Mouse (Mus musculus) layer of hippocampus, adult 18-20 months (tissue): ENCODE measurements around the gene Dhx30. TPM values are rescaled to one million over a fixed set of nuclear protein-coding genes. Genes with fewer than 3 reads are reported as not detected.

Source experiments
- DNase-seq, 2 experiments: peaks; one replicate each; pipeline ENCODE4 v3.0.0; 2022; ENCODE audit warnings: low spot score in 2 of 2
- total RNA-seq, 2 experiments: library from RNA; stranded (reverse); gene quantifications; 2 replicates each; pipeline ENCODE4 v1.2.3; 2021

Gene Dhx30
- total RNA-seq, 2 experiments from 2014 or later, result 159 to 161 TPM

GRCm38 (mm10) chr9:110047857-110048256 is 69.8 kb downstream of the Dhx30 start:
- DNase-seq, result peak in 1 of 2 experiments; percentile 46

GRCm38 (mm10) chr9:110047260-110047659 is 70.4 kb downstream of the Dhx30 start:
- no peak for DNase-seq

- DNase-seq, result no peak
Observed at GRCm38 (mm10) chr9:110045763-110046377, 71.8 kb downstream of the Dhx30 start.

GRCm38 (mm10) chr9:110044373-110044772 is 73.3 kb downstream of the Dhx30 start:
- no peak for DNase-seq

- DNase-seq, result no peak
Observed at GRCm38 (mm10) chr9:110038485-110038884, 79.1 kb downstream of the Dhx30 start.

- no peak for DNase-seq
Observed at GRCm38 (mm10) chr9:110037895-110038294, 79.7 kb downstream of the Dhx30 start.

GRCm38 (mm10) chr9:110035091-110035490 is 82.5 kb downstream of the Dhx30 start:
- no peak for DNase-seq

Other genes with a start within 250 kb of the Dhx30 start
- 1 to 10 TPM; 4.6 to 4.9 TPM for gene Cdc25a, start 242.3 kb downstream of the Dhx30 start, total RNA-seq
- gene Map4, start 186.4 kb downstream of the Dhx30 start, total RNA-seq, result 100 to 1,000 TPM; 558 to 622 TPM
- gene Smarcc1, start 122 bp downstream of the Dhx30 start, total RNA-seq, result 10 to 100 TPM; 53.7 to 58.6 TPM
- gene Cspg5, start 126.0 kb upstream of the Dhx30 start, total RNA-seq, result 100 to 1,000 TPM; 288 to 297 TPM
- 10 to 100 TPM; 11.1 to 11.8 TPM for gene Elp6, start 187.3 kb upstream of the Dhx30 start, total RNA-seq
- 100 to 1,000 TPM; 104 to 107 TPM for gene Scap, start 215.5 kb upstream of the Dhx30 start, total RNA-seq